In genomic region chr10:89656366-89656765, GRCm38 (mm10) we compare ENCODE assay signal across 16 mouse cellular contexts. TPM values are rescaled to one million over a fixed set of nuclear protein-coding genes. Genes with fewer than 3 reads are reported as not detected.
DNase-seq lines count a peak whose midpoint lies in the region; TF ChIP-seq lines count a peak whose summit lies in the region.
"Had no signal": no experiment of that assay in that cellular context is flagged by ENCODE, and none has a peak within 500 bp of the region (broad histone marks: within the 10 kb centered on the region; RNA-seq: fewer than 3 reads in every experiment).

No protein-coding gene starts in this region.

- no peak for TF ChIP-seq CTCF in gastrocnemius, adult 2 months (IDR thresholded peaks at IDR 0.05)
- no peak for TF ChIP-seq CTCF in layer of hippocampus, adult 2 months (conservative IDR thresholded peaks at IDR 0.05)

- intact Hi-C loops in gastrocnemius, adult 2 months (cut with DNase I): loop anchor here (10.0 kb wide), 1 partner anchor 148 kb away; no protein-coding TSS in a partner anchor
- intact Hi-C loops in gastrocnemius, postnatal 36 days (cut with DNase I): no loop called here
- intact Hi-C loops in left cerebral cortex, postnatal 4 days (cut with DNase I): loop anchor here (10.0 kb wide), 1 partner anchor 48 kb away; no protein-coding TSS in a partner anchor
- intact Hi-C loops in left cerebral cortex, postnatal 14 days (cut with DNase I): no loop called here

- no peak overlapping the region for H3K4me3 ChIP-seq in gastrocnemius, adult 2 months
- no peak overlapping the region for H3K4me3 ChIP-seq in layer of hippocampus, adult 2 months
- H3K4me3 ChIP-seq: embryonic facial prominence, embryonic 15.5 days; hindbrain, embryonic 10.5 days; megakaryocyte, embryonic 14.5 days; neural tube, embryonic 15.5 days had no signal

- H3K27ac ChIP-seq in gastrocnemius, adult 2 months: no peak overlapping the region
- H3K27ac ChIP-seq in layer of hippocampus, adult 2 months: 0 out of 2 replicates have a peak overlapping the region, but pooled peaks have one; percentile 10
- H3K27ac ChIP-seq: embryonic facial prominence, embryonic 15.5 days; hindbrain, embryonic 10.5 days; neural tube, embryonic 15.5 days had no signal

- peak; percentile 22 for DNase-seq in gastrocnemius, adult 2 months
- no peak for DNase-seq in gastrocnemius, postnatal 36 days
- peak; percentile 51 for DNase-seq in left cerebral cortex, postnatal 4 days
- no peak for DNase-seq in left cerebral cortex, postnatal 14 days (ENCODE audit: low spot score in 2 of 2)
- DNase-seq in cerebellum, adult 18-20 months: peak; percentile 71 to 72
- DNase-seq in layer of hippocampus, adult 2 months (ENCODE audit: low spot score in 2 of 2): peak; percentile 15 to 60
- DNase-seq in frontal cortex, postnatal 25 days (ENCODE audit: low spot score in 2 of 2): no peak
- DNase-seq in gastrocnemius, postnatal 4 days (ENCODE audit: low spot score in 2 of 2): no peak
- DNase-seq: B cell, adult 2 months; gastrocnemius, postnatal 25 days; kidney, postnatal 14 days; right cerebral cortex, adult 18-20 months had no signal

RNA-seq across cellular contexts. Expression of gene Scyl2, which starts 29.7 kb away (rescaled TPM):
- 10 to 100 TPM; 13.2 to 14.0 TPM for total RNA-seq in gastrocnemius, adult 2 months (2021)
- 10 to 100 TPM; 12.1 to 12.6 TPM for total RNA-seq in gastrocnemius, postnatal 36 days (2021)
- 10 to 100 TPM; 46.3 to 48.2 TPM for total RNA-seq in left cerebral cortex, postnatal 4 days (2021)
- 10 to 100 TPM; 33.0 to 33.5 TPM for total RNA-seq in left cerebral cortex, postnatal 14 days (2021)
- total RNA-seq in layer of hippocampus, adult 2 months (2021): 10 to 100 TPM; 25.2 to 28.4 TPM
- 10 to 100 TPM; 15.0 to 18.6 TPM for total RNA-seq in gastrocnemius, postnatal 4 days (2021)

RNA-seq across cellular contexts. Expression of gene Slc17a8, which starts 35.3 kb away (rescaled TPM):
- total RNA-seq in gastrocnemius, adult 2 months (2021): not detected
- not detected for total RNA-seq in gastrocnemius, postnatal 36 days (2021)
- total RNA-seq in left cerebral cortex, postnatal 4 days (2021): 1 to 10 TPM; 4.2 to 5.4 TPM
- 1 to 10 TPM; 4.6 to 5.1 TPM for total RNA-seq in left cerebral cortex, postnatal 14 days (2021)
- total RNA-seq in layer of hippocampus, adult 2 months (2021): 1 to 10 TPM; 3.1 to 3.5 TPM
- total RNA-seq in gastrocnemius, postnatal 4 days (2021): under 1 TPM in 1 of 2 experiments, not detected in 1; 0.05 TPM
- total RNA-seq: gastrocnemius, postnatal 25 days had no signal

Comparison
In these comparisons a context has a peak if more than half of its experiments do, and no peak if none do; other contexts are left out.
1. DNase-seq: peak in gastrocnemius, adult 2 months (single experiment), left cerebral cortex, postnatal 4 days (single experiment), cerebellum, adult 18-20 months (2 of 2) and layer of hippocampus, adult 2 months (2 of 2); none in gastrocnemius, postnatal 36 days (0 of 2), left cerebral cortex, postnatal 14 days (0 of 2), frontal cortex, postnatal 25 days (0 of 2) and gastrocnemius, postnatal 4 days (0 of 2).
2. intact Hi-C loops: an anchor here in gastrocnemius, adult 2 months (10.0 kb wide) and left cerebral cortex, postnatal 4 days (10.0 kb wide); none called in gastrocnemius, postnatal 36 days and left cerebral cortex, postnatal 14 days.